Mouse (Mus musculus) embryonic facial prominence, embryonic 12.5 days (tissue): ENCODE results near the gene Tspan15. TPM values are rescaled to one million over a fixed set of nuclear protein-coding genes. Genes with fewer than 3 reads are reported as not detected.

Experiments
- ATAC-seq: fragments of 200-750 bp; cut with Nextera tagmentation; 2 replicates; pipeline ENCODE4 v1.8.0; 2017; ENCODE audit not compliant: insufficient number of reproducible peaks, insufficient read depth, low FRiP score, low TSS enrichment
- H3K27ac ChIP-seq: fragments of 300-500 bp; sonication (generic); 2 replicates; pipeline ENCODE4 v1.5.1; 2016; ENCODE audit warnings: mild to moderate bottlenecking
- H3K27me3 ChIP-seq: fragments of 300-500 bp; sonication (generic); 2 replicates; pipeline ENCODE4 v1.6.1; 2016; ENCODE audit warnings: mild to moderate bottlenecking, moderate library complexity
- H3K36me3 ChIP-seq: fragments of 300-500 bp; sonication (generic); 2 replicates; pipeline ENCODE4 v1.6.1; 2016; ENCODE audit warnings: mild to moderate bottlenecking
- H3K4me1 ChIP-seq: fragments of 300-500 bp; sonication (generic); 2 replicates; pipeline ENCODE4 v1.6.1; 2016
- H3K4me2 ChIP-seq: fragments of 300-500 bp; sonication (generic); replicated peaks from 2 replicates; pipeline ENCODE4 v1.6.1; 2016; ENCODE audit warnings: mild to moderate bottlenecking, moderate library complexity
- H3K4me3 ChIP-seq: fragments of 300-500 bp; sonication (generic); 2 replicates; pipeline ENCODE4 v1.5.1; 2016; ENCODE audit warnings: mild to moderate bottlenecking
- H3K9ac ChIP-seq: fragments of 300-500 bp; sonication (generic); 2 replicates; pipeline ENCODE4 v1.6.1; 2016; ENCODE audit warnings: mild to moderate bottlenecking, moderate library complexity
- H3K9me3 ChIP-seq: fragments of 300-500 bp; sonication (generic); 2 replicates; pipeline ENCODE4 v1.6.1; 2016; ENCODE audit warnings: mild to moderate bottlenecking, moderate library complexity
- WGBS: fragments of 180-500 bp; shearing (Covaris S2); methylation state at CpG from one replicate; pipeline ENCODE4 v1.1.7; 2016; 5-methylcytosine and 5-hydroxymethylcytosine counted together
- microRNA-seq: library from miRNA; unstranded; fragments of <30 nt; microRNA quantifications from one replicate; pipeline ENCODE4, GENCODE M21; 2017
- polyA plus RNA-seq: library from polyadenylated mRNA; unstranded; fragments of >200 nt; fragmentation: Nextera tagmentation; extraction: Ambion mirVana; gene quantifications from 2 replicates; pipeline ENCODE4 v1.2.1, GENCODE M21; 2016

The Tspan15 gene
- polyA plus RNA-seq, 1 experiment from 2014 or later, result 19.5 TPM

DNA sequence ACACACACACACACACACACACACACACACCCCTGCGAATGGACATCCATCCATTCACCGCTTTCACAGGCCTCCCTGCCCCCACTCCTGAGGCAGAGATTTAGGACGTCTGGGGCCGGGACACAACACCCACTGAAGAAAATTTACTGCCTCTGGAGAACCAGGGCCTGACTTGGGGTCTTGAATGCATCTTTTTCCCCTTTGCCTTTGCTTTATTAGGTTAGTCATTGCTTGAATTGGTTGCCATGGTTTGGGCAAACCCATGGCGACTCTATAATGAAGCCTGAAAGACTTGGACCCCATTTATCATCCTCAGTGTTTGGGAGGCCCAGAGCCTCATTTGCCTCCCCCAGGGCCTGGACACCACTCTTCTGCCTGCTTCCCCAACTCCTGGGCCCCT, 85.1 kb downstream of the Tspan15 start:
- H3K36me3 ChIP-seq, result no peaks in the 10 kb centered on the region
- H3K27ac ChIP-seq, result no peak overlapping the region
- no peak for ATAC-seq
- peaks cover 17% of the 10 kb centered on the region for H3K27me3 ChIP-seq
- H3K4me3 ChIP-seq, result no peak overlapping the region
- no peaks in the 10 kb centered on the region for H3K4me1 ChIP-seq
- no peak overlapping the region for H3K9ac ChIP-seq
- 65% methylated on average over 5 of the region's 5 CpGs for WGBS
- H3K4me2 ChIP-seq, result no peak overlapping the region
- H3K9me3 ChIP-seq, result no peaks in the 10 kb centered on the region

- no peak for ATAC-seq
- H3K4me3 ChIP-seq, result no peak within 1 kb of the TSS
- peaks cover 3% of the 10 kb centered on the region for H3K27me3 ChIP-seq
- 60% methylated on average over 8 of the region's 8 CpGs for WGBS
- no peak within 1 kb of the TSS for H3K9ac ChIP-seq
- no peak within 1 kb of the TSS for H3K27ac ChIP-seq
- no peaks in the 10 kb centered on the region for H3K4me1 ChIP-seq
- H3K36me3 ChIP-seq, result no peaks in the 10 kb centered on the region
- no peak within 1 kb of the TSS for H3K4me2 ChIP-seq
- no peaks in the 10 kb centered on the region for H3K9me3 ChIP-seq
These were observed 87.2 kb downstream of the Tspan15 start, which contains the start of gene Fam241b for GRCm38 (mm10) chr10:62143820-62144219. Gene Fam241b (minus strand): TSS chr10:62143920.

DNA sequence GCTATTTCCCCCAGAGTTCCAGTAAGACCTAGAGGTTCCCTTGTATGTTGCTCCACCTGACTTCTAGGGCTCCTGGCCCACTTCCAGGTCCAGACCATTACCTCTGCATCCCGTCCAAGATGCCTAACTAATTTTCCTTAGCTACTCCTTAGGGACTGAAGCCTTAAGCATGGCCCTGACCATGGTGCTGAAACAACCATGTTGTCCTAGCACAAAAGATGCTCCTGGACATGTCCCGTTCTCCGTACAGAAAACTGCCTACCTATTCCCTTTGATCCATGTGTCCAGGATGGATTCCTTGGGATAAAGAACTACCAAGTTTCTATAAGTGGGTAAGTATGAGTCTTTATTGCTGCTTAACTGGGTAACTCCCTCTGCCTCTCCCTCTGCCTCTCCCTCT, 93.0 kb downstream of the Tspan15 start:
- H3K4me2 ChIP-seq, result no peak overlapping the region
- H3K4me1 ChIP-seq, result peaks cover 8% of the 10 kb centered on the region
- H3K36me3 ChIP-seq, result no peaks in the 10 kb centered on the region
- H3K9me3 ChIP-seq, result no peaks in the 10 kb centered on the region
- H3K27ac ChIP-seq, result no peak overlapping the region
- no peak overlapping the region for H3K4me3 ChIP-seq
- H3K9ac ChIP-seq, result no peak overlapping the region
- H3K27me3 ChIP-seq, result peaks cover 52% of the 10 kb centered on the region
- WGBS, result 18% methylated on average over 3 of the region's 3 CpGs
- ATAC-seq, result no peak

GRCm38 (mm10) chr10:62137150-62137549, 93.9 kb downstream of the Tspan15 start:
- Histone ChIP-seq H3K27ac (no peak overlapping the region), H3K4me2 (no peak overlapping the region), H3K4me1 (peaks cover 14% of the 10 kb centered on the region), H3K36me3 (no peaks in the 10 kb centered on the region), H3K27me3 (peaks cover 61% of the 10 kb centered on the region), H3K9ac (no peak overlapping the region), H3K9me3 (no peaks in the 10 kb centered on the region), H3K4me3 (no peak overlapping the region)
- no peak for ATAC-seq
- 17% methylated on average over 4 of the region's 4 CpGs for WGBS

- H3K27ac ChIP-seq, result no peak overlapping the region
- WGBS, result 4% methylated on average over 8 of the region's 8 CpGs
- ATAC-seq, result no peak
- no peak overlapping the region for H3K4me2 ChIP-seq
- peaks cover 14% of the 10 kb centered on the region for H3K4me1 ChIP-seq
- H3K9ac ChIP-seq, result no peak overlapping the region
- no peaks in the 10 kb centered on the region for H3K9me3 ChIP-seq
- no peaks in the 10 kb centered on the region for H3K36me3 ChIP-seq
- H3K4me3 ChIP-seq, result no peak overlapping the region
- peaks cover 74% of the 10 kb centered on the region for H3K27me3 ChIP-seq
These were observed 95.2 kb downstream of the Tspan15 start for GRCm38 (mm10) chr10:62135696-62136470.

Small RNA genes lying within 50 kb of the gene (microRNA-seq; reads per million reads assigned to microRNA genes)
- 1.1 reads per million for gene Mir7662

Other genes starting within 250 kb of the Tspan15 start
- 0.22 and 0.24 TPM in 2 replicates for gene Neurog3, start 98.2 kb downstream of the Tspan15 start, polyA plus RNA-seq
- 20.9 and 22.3 TPM in 2 replicates for gene Fam241b, start 87.3 kb downstream of the Tspan15 start, polyA plus RNA-seq
- gene Tacr2, start 21.2 kb upstream of the Tspan15 start, polyA plus RNA-seq, result not detected in 2 replicates
- 38.2 and 40.4 TPM in 2 replicates for gene Hk1, start 148.7 kb upstream of the Tspan15 start, polyA plus RNA-seq
- gene Hkdc1, start 191.2 kb upstream of the Tspan15 start, polyA plus RNA-seq, result 2.0 TPM in 2 replicates
- 0.75 and 0.92 TPM in 2 replicates for gene 4930507D05Rik, start 218.2 kb upstream of the Tspan15 start, polyA plus RNA-seq
- gene Supv3l1, start 218.5 kb upstream of the Tspan15 start, polyA plus RNA-seq, result 28.1 and 28.4 TPM in 2 replicates